Mouse (Mus musculus): ENCODE data around the gene Abhd15.

Gene Abhd15

GRCm38 (mm10) chr11:77514832-77515636 lies at the start of gene Abhd15:
TSS of gene Abhd15 (plus strand) at chr11:77515121.
- peak; percentile 70 to 81 for DNase-seq

GRCm38 (mm10) chr11:77466544-77466943 lies 48.4 kb upstream of the Abhd15 start:
- DNase-seq, result no peak

GRCm38 (mm10) chr11:77467157-77467556 lies 47.8 kb upstream of the Abhd15 start:
- peak; percentile 91 for DNase-seq

DNA sequence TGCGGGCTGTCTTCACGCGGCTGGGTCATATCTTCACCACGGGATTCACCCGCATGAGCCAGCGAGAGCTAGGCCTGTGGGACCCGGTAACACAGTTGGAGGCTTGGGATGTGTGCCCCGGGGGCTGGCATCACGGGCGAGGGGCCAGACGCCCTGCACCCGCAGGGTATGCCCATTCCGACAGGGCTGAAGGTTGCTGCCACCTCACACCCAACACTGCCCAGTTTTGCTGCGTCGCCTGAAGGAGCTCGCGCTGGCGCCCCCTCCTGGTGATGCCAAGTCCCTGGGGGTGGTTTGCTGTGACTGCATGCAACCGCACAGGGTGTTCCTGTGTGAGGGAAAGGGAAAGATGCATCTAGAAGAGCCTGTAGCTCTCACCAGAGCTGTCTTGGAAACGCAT lies 47.1 kb upstream of the Abhd15 start:
- DNase-seq, result peak; percentile 83 to 84

- no peak for DNase-seq
Measured at GRCm38 (mm10) chr11:77468397-77468796, 46.5 kb upstream of the Abhd15 start.

GRCm38 (mm10) chr11:77471407-77471806 lies 43.5 kb upstream of the Abhd15 start:
- DNase-seq, result no peak

GRCm38 (mm10) chr11:77472775-77473174 lies 42.1 kb upstream of the Abhd15 start:
- DNase-seq, result no peak

DNA sequence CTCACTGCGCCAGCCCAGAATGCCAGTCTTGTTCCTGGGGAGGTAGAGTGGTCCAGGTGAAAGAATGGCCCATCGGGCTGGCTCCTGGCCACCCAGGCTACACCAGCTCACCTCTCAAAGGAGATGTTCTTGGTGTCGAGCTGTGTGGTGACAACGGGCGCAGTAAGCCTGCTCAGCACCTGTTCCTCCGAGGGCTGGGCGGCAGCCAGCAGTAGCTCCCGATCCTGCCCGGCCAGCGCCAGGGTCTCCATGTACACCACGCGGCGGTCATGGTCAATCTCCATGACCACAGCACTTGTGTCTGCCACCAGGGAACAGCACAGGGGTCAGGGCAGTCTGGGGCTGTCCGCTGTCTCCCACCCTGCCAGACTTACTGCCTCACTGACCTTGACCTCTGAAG lies 38.7 kb upstream of the Abhd15 start:
- no peak for DNase-seq

GRCm38 (mm10) chr11:77476895-77477294 lies 38.0 kb upstream of the Abhd15 start:
- no peak for DNase-seq

DNA sequence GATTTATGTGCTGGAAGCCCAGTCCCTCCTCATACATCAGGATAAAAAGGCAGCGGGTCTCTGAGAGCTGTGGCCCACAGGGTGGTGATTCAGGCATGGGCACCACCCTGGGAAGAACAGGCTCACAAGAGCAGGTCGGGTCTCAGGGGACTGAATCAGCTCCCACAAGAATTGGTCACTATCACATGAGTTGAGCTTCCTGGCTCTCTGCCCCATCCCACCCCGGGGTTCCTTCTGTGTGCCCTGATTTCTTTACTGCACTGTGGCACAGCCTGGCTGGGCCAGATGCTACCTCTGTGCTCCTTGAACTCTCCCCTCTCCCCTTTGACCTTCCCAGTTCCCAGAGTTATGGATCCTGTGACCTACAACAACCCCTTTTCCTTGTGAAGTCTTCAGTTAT lies 31.9 kb upstream of the Abhd15 start:
- no peak for DNase-seq

- peak; percentile 70 to 85 for DNase-seq
Measured at GRCm38 (mm10) chr11:77483510-77484255, 31.2 kb upstream of the Abhd15 start.

DNA sequence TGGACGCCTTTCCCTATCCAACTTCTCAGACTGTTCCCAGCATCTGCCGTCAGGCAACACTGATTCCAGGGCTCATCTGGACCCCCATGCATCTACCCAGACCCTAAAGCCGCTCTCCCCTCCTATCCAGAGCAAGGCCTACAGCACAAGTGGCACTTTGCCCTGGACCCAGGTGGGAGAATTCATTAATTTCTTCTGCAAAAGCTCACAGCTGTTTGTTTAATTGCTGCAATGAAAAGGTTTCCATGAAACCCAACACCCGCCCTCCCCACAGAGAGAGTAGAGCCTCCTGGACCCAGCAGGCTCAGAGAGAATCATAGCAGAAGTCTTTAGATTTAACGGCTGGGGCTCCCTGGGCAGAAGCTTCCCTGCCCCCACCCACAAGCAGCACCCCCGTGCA lies 29.7 kb upstream of the Abhd15 start:
- no peak for DNase-seq

DNA sequence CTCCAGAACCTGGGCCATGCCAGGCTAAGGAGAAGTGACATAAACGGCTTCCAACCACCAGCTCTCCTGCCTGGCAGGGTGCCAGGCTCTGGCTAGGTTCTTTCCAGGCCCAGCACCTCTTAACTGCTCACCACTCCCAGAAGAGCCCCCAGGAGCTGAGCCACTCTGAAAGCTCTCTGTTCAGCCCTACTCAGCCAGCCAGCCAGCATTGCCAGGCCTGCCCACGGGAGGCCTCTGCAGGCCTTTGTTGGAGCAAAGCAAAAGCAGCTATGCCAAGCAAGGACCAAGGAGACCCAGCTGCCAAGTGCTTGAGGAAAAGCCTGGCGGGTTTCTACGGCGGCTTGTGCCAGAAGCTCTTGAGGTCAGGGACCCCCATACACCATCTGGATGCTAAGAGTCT lies 28.1 kb upstream of the Abhd15 start:
- DNase-seq, result no peak

- peak in 1 of 2 experiments; percentile 55 for DNase-seq
Measured at GRCm38 (mm10) chr11:77488771-77489581, 25.9 kb upstream of the Abhd15 start.

DNA sequence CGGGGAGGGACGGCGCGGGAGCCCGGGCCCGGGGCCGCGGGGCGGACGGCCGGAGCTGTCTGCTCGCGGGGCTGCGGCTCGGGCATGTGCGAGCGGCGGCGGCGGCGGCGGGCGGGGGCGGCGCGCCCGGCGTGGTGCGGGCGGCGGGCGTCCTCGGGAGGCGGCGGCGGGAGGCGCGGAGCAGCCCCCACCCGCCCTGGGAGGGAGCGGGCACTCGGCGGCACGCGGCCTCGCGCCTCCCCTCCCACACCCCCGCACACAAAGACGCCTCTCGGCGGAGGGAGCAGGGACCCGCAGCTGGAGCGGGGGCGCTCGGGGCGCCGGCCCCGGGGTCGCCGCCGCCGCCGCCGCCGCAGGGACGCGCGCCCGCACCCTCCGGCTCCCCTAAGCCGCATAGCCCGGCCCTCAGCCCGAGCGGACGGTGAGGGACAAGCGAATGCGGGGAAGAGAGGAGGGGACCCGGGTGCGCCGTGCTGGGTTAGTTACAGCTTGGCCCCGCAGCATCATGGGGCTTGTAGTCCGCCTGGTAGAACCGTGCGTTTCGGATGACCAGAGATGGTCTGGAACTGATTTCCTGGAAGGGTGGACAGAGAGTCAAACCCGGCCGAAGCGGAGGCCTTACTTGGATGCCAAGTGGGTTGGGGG lies 25.2 kb upstream of the Abhd15 start, which contains the start of gene Ankrd13b:
Gene Ankrd13b (minus strand): TSS at position 88 of the 645 bp plus-strand sequence.
- peak; percentile 53 to 65 for DNase-seq

GRCm38 (mm10) chr11:77490451-77490850 lies 24.5 kb upstream of the Abhd15 start:
- DNase-seq, result no peak

- DNase-seq, result peak; percentile 93 to 96
Measured at GRCm38 (mm10) chr11:77491123-77491501, 23.8 kb upstream of the Abhd15 start.

GRCm38 (mm10) chr11:77491502-77492291 lies 23.2 kb upstream of the Abhd15 start:
- DNase-seq, result peak in 1 of 2 experiments; percentile 52

DNA sequence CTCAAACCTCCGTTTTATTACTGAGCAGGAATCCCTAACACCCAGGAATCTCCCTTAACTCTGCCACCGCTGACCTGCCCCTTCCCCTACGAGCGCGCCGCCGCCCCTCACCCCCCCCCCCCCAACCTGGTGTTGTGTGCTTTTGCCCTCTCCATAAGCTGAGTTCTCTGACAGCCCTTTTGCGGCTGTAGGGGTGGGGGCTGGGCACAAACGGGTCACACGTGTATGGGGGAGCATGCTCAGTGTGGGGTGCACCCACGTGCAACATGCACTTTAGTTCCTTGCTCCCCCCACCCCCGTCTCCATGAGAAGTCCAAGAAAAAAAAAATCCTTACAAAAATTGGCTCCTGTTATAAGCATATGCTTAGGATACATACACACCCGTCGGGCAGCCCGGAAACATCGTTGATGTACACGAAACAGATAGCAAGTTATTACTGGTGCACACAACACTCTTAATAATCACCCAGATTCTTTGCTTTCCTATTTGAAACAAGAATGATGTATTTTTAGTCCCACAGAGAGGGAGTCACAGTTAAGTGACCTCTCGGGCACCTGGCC lies 22.5 kb upstream of the Abhd15 start:
- DNase-seq, result peak; percentile 60 to 75

DNA sequence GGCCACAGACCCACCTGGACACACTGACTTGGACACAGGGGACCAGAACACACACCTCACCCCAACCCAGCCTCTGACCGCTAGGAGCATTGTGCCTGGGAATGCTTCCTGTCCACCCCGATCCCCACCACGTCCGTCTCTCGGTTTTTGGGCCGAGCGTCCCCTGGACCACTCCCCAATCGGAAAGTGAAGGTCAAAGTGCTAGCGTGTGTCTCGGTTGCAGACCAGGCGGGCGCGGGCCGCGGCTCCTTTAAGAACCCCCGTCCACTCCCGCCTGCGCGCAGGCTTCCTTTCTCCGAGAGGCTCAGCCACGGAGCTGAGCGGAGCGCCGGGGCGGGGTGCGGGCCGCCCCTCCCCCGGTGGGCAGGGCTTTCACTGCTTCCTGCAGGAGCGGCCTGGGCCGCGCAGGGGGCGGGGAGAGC lies 22.0 kb upstream of the Abhd15 start:
- DNase-seq, result peak; percentile 92 to 95
